Mouse (Mus musculus) G1E (cell line): ENCODE measurements around the gene Lfng.
A peak's percentile ranks its signal among the peaks of the same experiment; 100 is the strongest.

Experiments used
- CTCF ChIP-seq: IDR thresholded peaks from 2 replicates; pipeline ENCODE4 v1.5.1; 2012; ENCODE audit warnings: low read depth, low read length, inconsistent platforms, mixed read lengths
- GATA1 ChIP-seq: IDR thresholded peaks from 2 replicates; pipeline ENCODE4 v1.6.1; 2012; ENCODE audit warnings: borderline replicate concordance, low read length, inconsistent platforms, mixed read lengths
- GATA2 ChIP-seq: IDR thresholded peaks from 2 replicates; pipeline ENCODE4 v1.6.1; 2012; ENCODE audit warnings: low read depth, low read length, inconsistent platforms, borderline replicate concordance

DNA sequence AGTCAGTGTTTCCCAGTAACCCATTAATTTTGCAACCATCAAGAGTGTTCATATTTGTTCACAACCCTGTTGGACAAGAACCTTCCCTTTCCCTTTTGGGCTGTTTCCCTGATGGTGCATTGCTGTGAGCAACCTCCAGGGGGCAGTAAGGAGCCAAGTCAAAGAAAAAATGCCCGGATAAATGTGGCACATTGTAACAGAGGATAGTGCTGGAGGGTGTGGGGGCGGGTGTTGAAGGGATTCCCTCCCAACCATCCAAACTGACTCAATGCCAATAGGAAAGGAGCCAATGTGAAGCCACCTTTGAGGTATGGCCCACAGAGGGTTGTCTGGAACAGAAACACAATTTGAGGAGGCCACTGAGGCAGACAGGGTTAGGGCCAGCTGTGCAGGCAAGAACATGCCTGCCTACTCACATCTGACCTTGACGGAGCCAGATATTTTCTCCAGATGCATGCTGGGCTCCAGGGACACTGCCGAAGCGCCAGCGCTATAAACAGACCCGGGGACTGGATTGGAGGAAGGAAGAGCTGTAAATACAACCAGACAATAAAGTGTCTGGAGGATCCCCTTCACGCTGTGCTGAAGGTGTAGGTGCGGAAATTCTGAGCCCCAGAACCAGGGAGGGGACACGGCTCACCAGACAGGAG is 38.7 kb upstream of the Lfng start:
- TF ChIP-seq CTCF (peak; percentile 88), GATA2 (no peak), GATA1 (no peak)
